8 mouse cellular contexts compared by ENCODE assay signal in the genomic region with DNA sequence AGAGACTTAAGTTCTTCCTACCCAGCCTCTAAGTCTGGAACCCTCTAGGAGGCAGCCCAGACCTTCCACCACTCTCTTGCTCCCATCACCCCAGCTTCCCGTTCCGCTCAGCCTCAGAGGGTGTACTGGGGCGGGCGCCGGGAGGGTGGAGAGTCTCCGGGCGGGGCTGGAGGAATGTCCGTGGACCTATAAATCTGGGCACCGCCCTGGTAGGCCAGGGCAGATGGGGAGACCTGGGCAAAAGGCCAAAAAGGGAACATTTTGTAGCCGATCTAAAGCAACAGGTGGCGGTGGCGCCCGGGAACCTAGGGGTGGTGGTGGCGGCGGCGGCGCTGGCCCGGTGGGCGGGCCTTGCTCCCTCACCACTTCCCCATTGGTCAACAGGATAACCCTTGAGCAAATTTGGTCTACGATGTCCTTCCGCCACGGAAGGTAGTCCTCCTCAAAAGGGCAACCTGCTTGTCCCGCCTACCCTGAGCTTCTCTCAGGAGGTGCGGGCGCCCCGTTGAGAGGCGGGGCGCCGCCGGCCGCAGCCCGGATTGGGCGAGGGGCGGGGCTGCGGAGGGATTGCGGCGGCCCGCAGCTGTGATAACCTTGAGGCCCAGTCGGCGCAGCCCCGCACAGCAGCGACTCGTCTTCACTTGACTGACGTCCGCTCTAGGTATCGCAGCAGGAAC. TPM values are rescaled to one million over a fixed set of nuclear protein-coding genes. Genes with fewer than 3 reads are reported as not detected.
DNase-seq lines count a peak whose midpoint lies in the region; ATAC-seq lines count a peak whose summit lies in the region.

A gene (plus strand): TSS at position 411 of the 677 bp plus-strand sequence.

- H3K4me1 ChIP-seq in heart, embryonic 14.5 days (ENCODE audit: control insufficient read depth in 2 of 2, insufficient read depth in 2 of 2, low read length in 2 of 2), result peaks cover 8 to 33% of the 10 kb centered on the region in 2 experiments
- H3K4me1 ChIP-seq in liver, embryonic 13.5 days (replicated peaks), result peaks cover 76% of the 10 kb centered on the region
- H3K4me1 ChIP-seq in stomach, embryonic 16.5 days (ENCODE audit: control insufficient read depth, insufficient read depth, low read length), result peaks cover 35% of the 10 kb centered on the region

- peak; percentile 77 for ATAC-seq in CD4-positive, CD25-positive, alpha-beta regulatory T cell, adult 4 months
- ATAC-seq in heart, embryonic 14.5 days (ENCODE audit: insufficient number of reproducible peaks, insufficient read depth, low FRiP score, low read depth), result peak; percentile 90
- peak; percentile 88 for ATAC-seq in liver, embryonic 13.5 days (ENCODE audit: low read depth)
- ATAC-seq in stomach, embryonic 16.5 days (ENCODE audit: insufficient read depth, low FRiP score), result peak; percentile 93

- H3K27ac ChIP-seq in heart, embryonic 14.5 days (replicated peaks in 1 of 2; ENCODE audit: control insufficient read depth in 1 of 2, insufficient read depth in 1 of 2, low read depth in 2 of 2, low read length in 2 of 2), result peak within 1 kb of the TSS; percentile 99 to 100
- peak within 1 kb of the TSS; percentile 84 for H3K27ac ChIP-seq in liver, embryonic 13.5 days
- H3K27ac ChIP-seq in stomach, embryonic 16.5 days (ENCODE audit: low read length), result peak within 1 kb of the TSS; percentile 96

- H3K9me3 ChIP-seq in heart, embryonic 14.5 days (ENCODE audit: control insufficient read depth, low read length), result no peaks in the 10 kb centered on the region
- H3K9me3 ChIP-seq in liver, embryonic 13.5 days (replicated peaks), result no peaks in the 10 kb centered on the region
- H3K9me3 ChIP-seq in stomach, embryonic 16.5 days (replicated peaks; ENCODE audit: control insufficient read depth, low read length), result no peaks in the 10 kb centered on the region

- peak within 1 kb of the TSS; percentile 75 to 98 for H3K4me3 ChIP-seq in heart, embryonic 14.5 days (ENCODE audit: control insufficient read depth in 1 of 2, insufficient read depth in 1 of 2, low read depth in 1 of 2, low read length in 2 of 2)
- H3K4me3 ChIP-seq in liver, embryonic 13.5 days (replicated peaks), result peak within 1 kb of the TSS; percentile 69
- H3K4me3 ChIP-seq in stomach, embryonic 16.5 days (replicated peaks; ENCODE audit: low read length), result peak within 1 kb of the TSS; percentile 93

- H3K4me2 ChIP-seq in heart, embryonic 14.5 days (ENCODE audit: low read length), result peak within 1 kb of the TSS; percentile 74
- peak within 1 kb of the TSS; percentile 92 for H3K4me2 ChIP-seq in liver, embryonic 13.5 days
- H3K4me2 ChIP-seq in stomach, embryonic 16.5 days (ENCODE audit: low read depth, low read length), result peak within 1 kb of the TSS; percentile 57

- peak; percentile 61 for DNase-seq in c-Kit-negative CD71-positive TER-119-positive erythroid progenitor cells, embryonic 14.5 days (ENCODE audit: low read depth, low spot score)
- peak; percentile 98 for DNase-seq in fibroblast of lung, adult 2 months (ENCODE audit: low read depth)
- peak; percentile 98 for DNase-seq in kidney, postnatal 14 days
- DNase-seq in liver, embryonic 13.5 days, result peak; percentile 87
- peak; percentile 97 for DNase-seq in neural tube, embryonic 10.5 days (ENCODE audit: extremely low spot score, low spot score)

- 0% methylated on average over 46 of the region's 46 CpGs for WGBS in heart, embryonic 14.5 days
- under 1% methylated on average over 46 of the region's 46 CpGs for WGBS in liver, embryonic 13.5 days (ENCODE audit: insufficient replicate concordance)
- under 1% methylated on average over 45 of the region's 46 CpGs for WGBS in stomach, embryonic 16.5 days

- peaks cover 31% of the 10 kb centered on the region for H3K36me3 ChIP-seq in heart, embryonic 14.5 days (ENCODE audit: control insufficient read depth, insufficient read depth, low read length)
- H3K36me3 ChIP-seq in liver, embryonic 13.5 days, result no peaks in the 10 kb centered on the region
- 0 out of 2 replicates have a peak, but pooled peaks cover 3% of the 10 kb centered on the region for H3K36me3 ChIP-seq in stomach, embryonic 16.5 days (ENCODE audit: control insufficient read depth, insufficient read depth, low read length)

- peak within 1 kb of the TSS; percentile 98 for H3K9ac ChIP-seq in heart, embryonic 14.5 days (ENCODE audit: low read length)
- peak within 1 kb of the TSS; percentile 72 for H3K9ac ChIP-seq in liver, embryonic 13.5 days
- peak within 1 kb of the TSS; percentile 87 for H3K9ac ChIP-seq in stomach, embryonic 16.5 days (ENCODE audit: low read length)

- H3K27me3 ChIP-seq in heart, embryonic 14.5 days (ENCODE audit: control insufficient read depth, insufficient read depth, low read length), result no peaks in the 10 kb centered on the region
- H3K27me3 ChIP-seq in liver, embryonic 13.5 days, result peaks cover 67% of the 10 kb centered on the region
- no peaks in the 10 kb centered on the region for H3K27me3 ChIP-seq in stomach, embryonic 16.5 days (ENCODE audit: control insufficient read depth, insufficient read depth, low read length)

RNA-seq across cellular contexts. Expression of the gene that starts here (rescaled TPM):
- 1,000 to 10,000 TPM in 1 of 2 experiments, 100 to 1,000 TPM in 1; 810 to 1,266 TPM for polyA plus RNA-seq in CD4-positive, CD25-positive, alpha-beta regulatory T cell, adult 4 months (2017; shearing (Covaris generic))
- 1,792 and 1,798 TPM in 2 replicates for polyA plus RNA-seq in heart, embryonic 14.5 days (2014; fragmentation: Nextera tagmentation; extraction: Ambion mirVana)
- polyA plus RNA-seq in liver, embryonic 13.5 days (2015; fragmentation: Nextera tagmentation; extraction: Ambion mirVana), result 229 and 232 TPM in 2 replicates
- polyA plus RNA-seq in stomach, embryonic 16.5 days (2015; fragmentation: Nextera tagmentation; extraction: Ambion mirVana), result 1,032 and 1,108 TPM in 2 replicates

Comparison
In these comparisons a context has a peak if more than half of its experiments do, and no peak if none do; other contexts are left out.
1. Peak in every context shown above with its lines: DNase-seq, ATAC-seq, H3K4me3 ChIP-seq and H3K27ac ChIP-seq.